Mouse (Mus musculus): ENCODE data around the gene Plekho1. TPM values are rescaled to one million over a fixed set of nuclear protein-coding genes. Genes with fewer than 3 reads are reported as not detected.
"Not testable (repeated sequence)": the region's sequence is repeated elsewhere in the genome, so short reads cannot be mapped to it uniquely, and the experiment has no call there.

Gene Plekho1
- polyA plus RNA-seq, 1 experiment from 2014 or later, result 32.8 TPM

DNA sequence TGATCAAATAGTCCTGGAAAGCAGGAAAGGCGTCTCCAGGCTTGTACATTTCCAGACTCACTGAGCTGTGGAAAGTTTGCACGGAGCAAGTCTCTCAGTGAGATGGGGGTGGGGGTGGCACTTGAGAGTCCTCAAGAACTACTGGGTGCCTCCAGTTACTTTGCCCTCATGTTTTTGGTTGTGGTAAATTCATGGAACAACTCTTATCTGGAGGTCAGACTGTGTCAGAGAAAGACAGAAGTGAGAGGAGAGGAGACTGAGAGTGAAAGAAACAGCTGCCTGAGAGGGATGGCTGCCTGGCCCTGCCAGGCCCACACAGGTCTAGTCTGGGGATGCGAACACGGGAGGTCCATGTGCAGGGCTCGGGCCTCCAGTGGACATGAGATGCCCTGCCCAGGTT, 40.5 kb downstream of the Plekho1 start:
- Histone ChIP-seq H3K36me3 (ENCODE audit: insufficient read depth, low read length) (no peaks in the 10 kb centered on the region), H3K9ac (replicated peaks; ENCODE audit: low read length) (no peak overlapping the region), H3K4me2 (replicated peaks; ENCODE audit: low read depth, low read length) (no peak overlapping the region), H3K4me1 (ENCODE audit: insufficient read depth, low read length) (no peaks in the 10 kb centered on the region), H3K27me3 (ENCODE audit: insufficient read depth, low read length) (no peaks in the 10 kb centered on the region), H3K9me3 (ENCODE audit: low read length) (no peaks in the 10 kb centered on the region), H3K4me3 (ENCODE audit: low read length) (no peak overlapping the region), H3K27ac (ENCODE audit: low read length) (no peak overlapping the region)
- WGBS, result 78% methylated on average over 5 of the region's 5 CpGs
- ATAC-seq (ENCODE audit: low FRiP score, low TSS enrichment), result no peak

DNA sequence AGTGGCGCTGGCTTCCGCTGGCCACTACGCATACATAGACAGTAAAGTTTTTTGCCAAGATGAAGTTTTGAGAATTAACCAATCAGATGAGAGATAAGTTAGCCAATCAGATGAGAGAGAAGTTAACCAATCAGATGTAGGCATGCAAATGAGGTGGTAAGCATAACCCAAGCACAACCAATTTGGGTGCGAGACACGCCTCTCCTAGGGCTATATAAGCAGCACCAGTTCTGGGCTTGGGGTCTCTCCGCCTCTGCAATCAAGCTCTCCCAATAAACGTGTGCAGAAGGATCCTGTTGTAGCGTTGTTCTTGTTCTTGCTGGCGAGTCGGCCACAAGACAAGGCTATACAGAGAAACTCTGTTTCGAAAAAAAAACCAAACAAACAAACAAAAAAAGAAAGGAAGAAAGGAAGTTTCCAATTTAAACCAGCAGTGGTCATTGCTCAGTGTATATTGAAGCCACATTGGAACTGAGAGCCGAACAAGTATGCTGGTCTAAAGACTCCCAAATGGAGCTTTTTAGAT, 41.1 kb downstream of the Plekho1 start:
- not testable (repeated sequence) for H3K9me3 ChIP-seq (ENCODE audit: low read length); H3K4me1 ChIP-seq (ENCODE audit: insufficient read depth, low read length); H3K4me2 ChIP-seq (replicated peaks; ENCODE audit: low read depth, low read length); H3K27ac ChIP-seq (ENCODE audit: low read length); H3K9ac ChIP-seq (replicated peaks; ENCODE audit: low read length); ATAC-seq (ENCODE audit: low FRiP score, low TSS enrichment); H3K36me3 ChIP-seq (ENCODE audit: insufficient read depth, low read length); H3K4me3 ChIP-seq (ENCODE audit: low read length); H3K27me3 ChIP-seq (ENCODE audit: insufficient read depth, low read length)
- 87% methylated on average over 12 of the region's 12 CpGs for WGBS

- no peak overlapping the region for H3K4me2 ChIP-seq (replicated peaks; ENCODE audit: low read depth, low read length)
- H3K27ac ChIP-seq (ENCODE audit: low read length), result no peak overlapping the region
- H3K4me3 ChIP-seq (ENCODE audit: low read length), result no peak overlapping the region
- no peak overlapping the region for H3K9ac ChIP-seq (replicated peaks; ENCODE audit: low read length)
- H3K27me3 ChIP-seq (ENCODE audit: insufficient read depth, low read length), result no peaks in the 10 kb centered on the region
- no peak for ATAC-seq (ENCODE audit: low FRiP score, low TSS enrichment)
- no peaks in the 10 kb centered on the region for H3K9me3 ChIP-seq (ENCODE audit: low read length)
- 78% methylated on average over 3 of the region's 3 CpGs for WGBS
- no peaks in the 10 kb centered on the region for H3K4me1 ChIP-seq (ENCODE audit: insufficient read depth, low read length)
- no peaks in the 10 kb centered on the region for H3K36me3 ChIP-seq (ENCODE audit: insufficient read depth, low read length)
These were observed 42.3 kb downstream of the Plekho1 start for GRCm38 (mm10) chr3:95953522-95953921.

GRCm38 (mm10) chr3:95953023-95953422, 42.8 kb downstream of the Plekho1 start:
- Histone ChIP-seq H3K4me3 (ENCODE audit: low read length) (no peak overlapping the region), H3K9me3 (ENCODE audit: low read length) (no peaks in the 10 kb centered on the region), H3K36me3 (ENCODE audit: insufficient read depth, low read length) (no peaks in the 10 kb centered on the region), H3K27me3 (ENCODE audit: insufficient read depth, low read length) (no peaks in the 10 kb centered on the region), H3K27ac (ENCODE audit: low read length) (no peak overlapping the region), H3K9ac (replicated peaks; ENCODE audit: low read length) (no peak overlapping the region), H3K4me2 (replicated peaks; ENCODE audit: low read depth, low read length) (no peak overlapping the region), H3K4me1 (ENCODE audit: insufficient read depth, low read length) (no peaks in the 10 kb centered on the region)
- ATAC-seq (ENCODE audit: low FRiP score, low TSS enrichment), result no peak

DNA sequence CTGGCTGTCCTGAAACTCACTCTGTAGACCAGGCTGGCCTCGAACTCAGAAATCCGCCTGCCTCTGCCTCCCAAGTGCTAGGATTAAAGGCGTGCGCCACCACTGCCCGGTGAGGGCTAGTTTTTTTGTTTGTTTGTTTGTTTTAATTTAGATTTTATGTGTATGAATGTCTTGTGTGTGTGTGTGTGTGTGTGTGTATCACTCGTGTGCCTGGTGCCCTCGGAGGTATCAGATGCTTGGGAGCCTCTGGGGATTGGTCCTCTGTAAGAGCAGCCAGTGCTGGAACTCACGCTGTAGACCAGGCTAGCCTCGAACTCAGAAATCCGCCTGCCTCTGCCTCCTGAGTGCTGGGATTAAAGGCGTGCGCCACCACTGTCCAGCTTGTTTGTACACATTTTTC, 44.2 kb downstream of the Plekho1 start:
- peak; percentile 32; the same call in 1 of the 2 replicates for ATAC-seq (ENCODE audit: low FRiP score, low TSS enrichment)
- not testable (repeated sequence) for H3K36me3 ChIP-seq (ENCODE audit: insufficient read depth, low read length)
- peak overlapping the region; percentile 79 for H3K9ac ChIP-seq (replicated peaks; ENCODE audit: low read length)

GRCm38 (mm10) chr3:95950763-95951551, 44.8 kb downstream of the Plekho1 start:
- peaks cover 5% of the 10 kb centered on the region; the same call in 1 of the 2 replicates for H3K36me3 ChIP-seq (ENCODE audit: insufficient read depth, low read length)
- no peaks in the 10 kb centered on the region for H3K4me1 ChIP-seq (ENCODE audit: insufficient read depth, low read length)
- WGBS, result 1% methylated on average over 49 of the region's 49 CpGs
- peak overlapping the region; percentile 61 for H3K4me3 ChIP-seq (ENCODE audit: low read length)
- peak overlapping the region; percentile 79 for H3K9ac ChIP-seq (replicated peaks; ENCODE audit: low read length)
- H3K27me3 ChIP-seq (ENCODE audit: insufficient read depth, low read length), result no peaks in the 10 kb centered on the region
- peak overlapping the region; percentile 98 for H3K27ac ChIP-seq (ENCODE audit: low read length)
- H3K4me2 ChIP-seq (replicated peaks; ENCODE audit: low read depth, low read length), result peak overlapping the region; percentile 85
- no peaks in the 10 kb centered on the region for H3K9me3 ChIP-seq (ENCODE audit: low read length)
- ATAC-seq (ENCODE audit: low FRiP score, low TSS enrichment), result peak; percentile 96

More for the DNA sequence above, 44.2 kb downstream of the Plekho1 start:
- WGBS, result 72% methylated on average over 12 of the region's 12 CpGs
- not testable (repeated sequence) for H3K4me1 ChIP-seq (ENCODE audit: insufficient read depth, low read length); H3K27me3 ChIP-seq (ENCODE audit: insufficient read depth, low read length); H3K9me3 ChIP-seq (ENCODE audit: low read length)
- Histone ChIP-seq H3K4me2 (replicated peaks; ENCODE audit: low read depth, low read length) (peak overlapping the region; percentile 85), H3K27ac (ENCODE audit: low read length) (peak overlapping the region; percentile 98), H3K4me3 (ENCODE audit: low read length) (peak overlapping the region; percentile 61)

DNA sequence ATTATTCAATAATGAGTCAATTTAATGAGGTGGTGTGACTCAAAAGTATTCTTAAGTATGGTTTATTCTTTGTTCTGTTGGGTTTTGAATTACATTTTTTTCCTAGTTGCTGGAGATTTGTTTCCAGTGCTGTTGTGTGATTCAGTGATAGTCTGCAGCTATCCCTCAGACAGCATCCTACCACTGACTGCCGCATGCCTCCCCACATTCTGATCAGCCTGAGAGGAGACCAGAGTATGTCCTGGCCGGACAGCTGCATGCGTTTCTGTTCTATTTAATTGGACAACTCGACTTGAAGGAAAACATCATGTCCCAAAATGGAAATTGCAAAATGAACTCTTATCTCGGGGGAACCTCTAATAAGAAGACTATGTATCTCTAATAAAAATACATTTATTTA, 47.5 kb downstream of the Plekho1 start:
- Histone ChIP-seq H3K36me3 (ENCODE audit: insufficient read depth, low read length) (peaks cover 20% of the 10 kb centered on the region), H3K4me2 (replicated peaks; ENCODE audit: low read depth, low read length) (no peak overlapping the region), H3K27me3 (ENCODE audit: insufficient read depth, low read length) (no peaks in the 10 kb centered on the region), H3K27ac (ENCODE audit: low read length) (no peak overlapping the region), H3K4me1 (ENCODE audit: insufficient read depth, low read length) (no peaks in the 10 kb centered on the region), H3K4me3 (ENCODE audit: low read length) (no peak overlapping the region), H3K9ac (replicated peaks; ENCODE audit: low read length) (no peak overlapping the region), H3K9me3 (ENCODE audit: low read length) (no peaks in the 10 kb centered on the region)
- no peak for ATAC-seq (ENCODE audit: low FRiP score, low TSS enrichment)
- 94% methylated on average over 5 of the region's 5 CpGs for WGBS

- Histone ChIP-seq H3K27me3 (ENCODE audit: insufficient read depth, low read length) (no peaks in the 10 kb centered on the region), H3K9ac (replicated peaks; ENCODE audit: low read length) (no peak overlapping the region), H3K36me3 (ENCODE audit: insufficient read depth, low read length) (peaks cover 41% of the 10 kb centered on the region), H3K4me2 (replicated peaks; ENCODE audit: low read depth, low read length) (no peak overlapping the region), H3K4me1 (ENCODE audit: insufficient read depth, low read length) (no peaks in the 10 kb centered on the region; the same call in 1 of the 2 replicates), H3K4me3 (ENCODE audit: low read length) (no peak overlapping the region), H3K27ac (ENCODE audit: low read length) (no peak overlapping the region), H3K9me3 (ENCODE audit: low read length) (no peaks in the 10 kb centered on the region)
- ATAC-seq (ENCODE audit: low FRiP score, low TSS enrichment), result no peak
- 89% methylated on average over 14 of the region's 14 CpGs for WGBS
These were observed 50.0 kb downstream of the Plekho1 start for GRCm38 (mm10) chr3:95945731-95946240.

GRCm38 (mm10) chr3:95944742-95945141, 51.1 kb downstream of the Plekho1 start:
- 85% methylated on average over 8 of the region's 8 CpGs for WGBS
- no peak for ATAC-seq (ENCODE audit: low FRiP score, low TSS enrichment)
- Histone ChIP-seq H3K4me3 (ENCODE audit: low read length) (no peak overlapping the region), H3K27ac (ENCODE audit: low read length) (no peak overlapping the region), H3K36me3 (ENCODE audit: insufficient read depth, low read length) (peaks cover 49% of the 10 kb centered on the region), H3K9me3 (ENCODE audit: low read length) (no peaks in the 10 kb centered on the region), H3K4me1 (ENCODE audit: insufficient read depth, low read length) (no peaks in the 10 kb centered on the region; the same call in 1 of the 2 replicates), H3K4me2 (replicated peaks; ENCODE audit: low read depth, low read length) (no peak overlapping the region), H3K9ac (replicated peaks; ENCODE audit: low read length) (no peak overlapping the region), H3K27me3 (ENCODE audit: insufficient read depth, low read length) (no peaks in the 10 kb centered on the region)

DNA sequence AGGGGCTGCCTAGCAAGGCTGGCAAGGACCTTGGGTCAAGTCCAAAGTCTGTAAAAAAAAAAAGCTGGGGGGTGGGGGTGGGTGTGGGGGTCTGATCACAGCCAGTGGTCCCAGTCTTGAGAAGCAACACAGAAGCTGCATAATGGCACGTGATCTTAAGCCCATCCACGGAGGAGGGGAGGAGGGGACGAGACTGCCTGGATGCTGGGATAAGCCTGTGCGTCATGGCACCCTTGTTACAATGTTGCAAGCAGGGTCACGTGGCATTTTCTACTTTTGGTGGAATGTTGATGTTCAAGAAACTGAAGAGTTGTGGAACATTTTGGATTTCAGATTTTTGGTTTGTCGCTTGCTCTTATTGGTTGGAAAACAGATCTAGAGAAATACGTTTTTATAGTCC, 52.6 kb downstream of the Plekho1 start:
- no peak for ATAC-seq (ENCODE audit: low FRiP score, low TSS enrichment)
- H3K27ac ChIP-seq (ENCODE audit: low read length), result no peak overlapping the region
- H3K9me3 ChIP-seq (ENCODE audit: low read length), result no peaks in the 10 kb centered on the region
- H3K27me3 ChIP-seq (ENCODE audit: insufficient read depth, low read length), result no peaks in the 10 kb centered on the region
- H3K4me3 ChIP-seq (ENCODE audit: low read length), result no peak overlapping the region
- no peaks in the 10 kb centered on the region; the same call in 1 of the 2 replicates for H3K4me1 ChIP-seq (ENCODE audit: insufficient read depth, low read length)
- H3K36me3 ChIP-seq (ENCODE audit: insufficient read depth, low read length), result peaks cover 60% of the 10 kb centered on the region
- H3K9ac ChIP-seq (replicated peaks; ENCODE audit: low read length), result no peak overlapping the region
- 92% methylated on average over 7 of the region's 7 CpGs for WGBS
- H3K4me2 ChIP-seq (replicated peaks; ENCODE audit: low read depth, low read length), result no peak overlapping the region

All from kidney, embryonic 16.5 days (tissue).